Mouse (Mus musculus): Measurements from ENCODE around the gene Foxn3. TPM values are rescaled to one million over a fixed set of nuclear protein-coding genes. Genes with fewer than 3 reads are reported as not detected.

The Foxn3 gene
- polyA plus RNA-seq, 1 experiment from 2014 or later, result 88.9 TPM

- Histone ChIP-seq H3K4me1 (peaks cover 61% of the 10 kb centered on the region), H3K4me3 (no peak overlapping the region), H3K27ac (no peak overlapping the region), H3K4me2 (replicated peaks) (no peak overlapping the region), H3K9ac (no peak overlapping the region), H3K36me3 (no peaks in the 10 kb centered on the region), H3K27me3 (replicated peaks) (no peaks in the 10 kb centered on the region), H3K9me3 (no peaks in the 10 kb centered on the region)
- no peak for ATAC-seq (ENCODE audit: low FRiP score, low read depth)
- 84% methylated on average over 7 of the region's 7 CpGs for WGBS
Measured at GRCm38 (mm10) chr12:99217145-99217698, 346.2 kb downstream of the Foxn3 start.

- Histone ChIP-seq H3K4me2 (replicated peaks) (no peak overlapping the region), H3K27ac (no peak overlapping the region), H3K27me3 (replicated peaks) (no peaks in the 10 kb centered on the region), H3K4me1 (peaks cover 52% of the 10 kb centered on the region), H3K9ac (no peak overlapping the region; the same call in 1 of the 2 replicates), H3K36me3 (no peaks in the 10 kb centered on the region), H3K9me3 (no peaks in the 10 kb centered on the region), H3K4me3 (no peak overlapping the region)
- WGBS, result 40% methylated on average over 5 of the region's 5 CpGs
- ATAC-seq (ENCODE audit: low FRiP score, low read depth), result no peak
Measured at GRCm38 (mm10) chr12:99216341-99216761, 347.0 kb downstream of the Foxn3 start.

GRCm38 (mm10) chr12:99215521-99216255, 347.7 kb downstream of the Foxn3 start:
- no peak overlapping the region for H3K4me2 ChIP-seq (replicated peaks)
- no peaks in the 10 kb centered on the region for H3K9me3 ChIP-seq
- H3K4me1 ChIP-seq, result peaks cover 46% of the 10 kb centered on the region
- H3K36me3 ChIP-seq, result no peaks in the 10 kb centered on the region
- ATAC-seq (ENCODE audit: low FRiP score, low read depth), result no peak
- no peak overlapping the region; the same call in 1 of the 2 replicates for H3K9ac ChIP-seq
- no peak overlapping the region for H3K27ac ChIP-seq
- H3K4me3 ChIP-seq, result no peak overlapping the region
- 72% methylated on average over 11 of the region's 11 CpGs for WGBS
- no peaks in the 10 kb centered on the region for H3K27me3 ChIP-seq (replicated peaks)

- Histone ChIP-seq H3K36me3 (no peaks in the 10 kb centered on the region), H3K4me3 (no peak overlapping the region), H3K4me2 (replicated peaks) (no peak overlapping the region), H3K27ac (no peak overlapping the region), H3K4me1 (peaks cover 30% of the 10 kb centered on the region), H3K27me3 (replicated peaks) (no peaks in the 10 kb centered on the region), H3K9me3 (no peaks in the 10 kb centered on the region), H3K9ac (no peak overlapping the region)
- ATAC-seq (ENCODE audit: low FRiP score, low read depth), result no peak
- WGBS, result 79% methylated on average over 5 of the region's 5 CpGs
Measured at GRCm38 (mm10) chr12:99214098-99214497, 349.3 kb downstream of the Foxn3 start.

GRCm38 (mm10) chr12:99213218-99213617, 350.2 kb downstream of the Foxn3 start:
- Histone ChIP-seq H3K27me3 (replicated peaks) (no peaks in the 10 kb centered on the region), H3K4me2 (replicated peaks) (no peak overlapping the region), H3K4me3 (no peak overlapping the region), H3K36me3 (peaks cover 3% of the 10 kb centered on the region; the same call in 1 of the 2 replicates), H3K9me3 (no peaks in the 10 kb centered on the region), H3K4me1 (peaks cover 26% of the 10 kb centered on the region), H3K27ac (no peak overlapping the region), H3K9ac (no peak overlapping the region)
- 94% methylated on average over 12 of the region's 12 CpGs for WGBS
- ATAC-seq (ENCODE audit: low FRiP score, low read depth), result no peak

- no peak for ATAC-seq (ENCODE audit: low FRiP score, low read depth)
- Histone ChIP-seq H3K36me3 (peaks cover 4% of the 10 kb centered on the region), H3K4me2 (replicated peaks) (no peak overlapping the region), H3K27me3 (replicated peaks) (no peaks in the 10 kb centered on the region), H3K4me1 (no peaks in the 10 kb centered on the region; the same call in 1 of the 2 replicates), H3K9me3 (no peaks in the 10 kb centered on the region), H3K4me3 (no peak overlapping the region), H3K9ac (no peak overlapping the region), H3K27ac (no peak overlapping the region)
- 87% methylated on average over 8 of the region's 8 CpGs for WGBS
Measured at GRCm38 (mm10) chr12:99209801-99210200, 353.6 kb downstream of the Foxn3 start.

GRCm38 (mm10) chr12:99208251-99208650, 355.1 kb downstream of the Foxn3 start:
- WGBS, result 87% methylated on average over 9 of the region's 9 CpGs
- H3K4me2 ChIP-seq (replicated peaks), result no peak overlapping the region
- no peak overlapping the region for H3K9ac ChIP-seq
- H3K36me3 ChIP-seq, result peaks cover 8% of the 10 kb centered on the region
- ATAC-seq (ENCODE audit: low FRiP score, low read depth), result no peak
- H3K27ac ChIP-seq, result no peak overlapping the region
- H3K4me1 ChIP-seq, result no peaks in the 10 kb centered on the region
- H3K27me3 ChIP-seq (replicated peaks), result no peaks in the 10 kb centered on the region
- H3K9me3 ChIP-seq, result no peaks in the 10 kb centered on the region
- no peak overlapping the region for H3K4me3 ChIP-seq

GRCm38 (mm10) chr12:99207014-99207612, 356.3 kb downstream of the Foxn3 start:
- Histone ChIP-seq H3K4me3 (no peak overlapping the region), H3K27ac (no peak overlapping the region), H3K9me3 (no peaks in the 10 kb centered on the region), H3K9ac (no peak overlapping the region), H3K4me2 (replicated peaks) (no peak overlapping the region), H3K27me3 (replicated peaks) (no peaks in the 10 kb centered on the region), H3K36me3 (peaks cover 8% of the 10 kb centered on the region), H3K4me1 (no peaks in the 10 kb centered on the region)
- WGBS, result 90% methylated on average over 15 of the region's 15 CpGs
- no peak for ATAC-seq (ENCODE audit: low FRiP score, low read depth)

- H3K4me1 ChIP-seq, result no peaks in the 10 kb centered on the region
- WGBS, result 99% methylated on average over 8 of the region's 8 CpGs
- H3K36me3 ChIP-seq, result peaks cover 8% of the 10 kb centered on the region
- no peak for ATAC-seq (ENCODE audit: low FRiP score, low read depth)
- H3K4me3 ChIP-seq, result no peak overlapping the region
- no peaks in the 10 kb centered on the region for H3K9me3 ChIP-seq
- no peak overlapping the region for H3K27ac ChIP-seq
- no peaks in the 10 kb centered on the region for H3K27me3 ChIP-seq (replicated peaks)
- H3K4me2 ChIP-seq (replicated peaks), result no peak overlapping the region
- no peak overlapping the region for H3K9ac ChIP-seq
Measured at GRCm38 (mm10) chr12:99205734-99206133, 357.6 kb downstream of the Foxn3 start.

GRCm38 (mm10) chr12:99199124-99199483, 364.3 kb downstream of the Foxn3 start:
- Histone ChIP-seq H3K4me2 (replicated peaks) (no peak overlapping the region), H3K9ac (no peak overlapping the region), H3K27ac (no peak overlapping the region), H3K27me3 (replicated peaks) (no peaks in the 10 kb centered on the region), H3K36me3 (peaks cover 10% of the 10 kb centered on the region), H3K4me3 (no peak overlapping the region), H3K9me3 (no peaks in the 10 kb centered on the region), H3K4me1 (peaks cover 20% of the 10 kb centered on the region)
- ATAC-seq (ENCODE audit: low FRiP score, low read depth), result no peak
- WGBS, result 79% methylated on average over 5 of the region's 5 CpGs

GRCm38 (mm10) chr12:99198428-99199123, 364.8 kb downstream of the Foxn3 start:
- no peak for ATAC-seq (ENCODE audit: low FRiP score, low read depth)
- no peak overlapping the region for H3K4me2 ChIP-seq (replicated peaks)
- H3K4me3 ChIP-seq, result no peak overlapping the region
- H3K9me3 ChIP-seq, result no peaks in the 10 kb centered on the region
- no peak overlapping the region for H3K27ac ChIP-seq
- H3K4me1 ChIP-seq, result peaks cover 20% of the 10 kb centered on the region
- H3K9ac ChIP-seq, result no peak overlapping the region
- H3K36me3 ChIP-seq, result peaks cover 10% of the 10 kb centered on the region
- 85% methylated on average over 12 of the region's 12 CpGs for WGBS
- no peaks in the 10 kb centered on the region for H3K27me3 ChIP-seq (replicated peaks)

GRCm38 (mm10) chr12:99197031-99197430, 366.4 kb downstream of the Foxn3 start:
- Histone ChIP-seq H3K4me3 (no peak overlapping the region), H3K36me3 (peaks cover 10% of the 10 kb centered on the region), H3K4me1 (peaks cover 20% of the 10 kb centered on the region), H3K4me2 (replicated peaks) (no peak overlapping the region), H3K27me3 (replicated peaks) (no peaks in the 10 kb centered on the region), H3K9ac (peak overlapping the region; percentile 35; the same call in 1 of the 2 replicates), H3K9me3 (no peaks in the 10 kb centered on the region), H3K27ac (no peak overlapping the region)
- peak; percentile 48; the same call in 1 of the 2 replicates for ATAC-seq (ENCODE audit: low FRiP score, low read depth)
- WGBS, result 48% methylated on average over 7 of the region's 7 CpGs
